Mouse (Mus musculus): ENCODE results near the gene Trmu.

The Trmu gene

GRCm38 (mm10) chr15:85913605-85914004, 34.5 kb downstream of the Trmu start:
- ChIA-PET POLR2A (interaction anchor here (0.6 to 2.0 kb wide), 16 partner anchors 10 to 412 kb away, joined by 3 to 9 read pairs (median 3); partner anchors contain the start of genes Celsr1 (in 3 of the 4) and Trmu (in 1 of the 4)), CTCF (interaction anchor here (0.5 to 3.9 kb wide), 99 partner anchors 9 to 1314 kb away, joined by 3 to 46 read pairs (median 4); partner anchors contain the start of genes Celsr1 (in 3 of the 4), Trmu (in 2 of the 4) and Gramd4 (in 1 of the 4))

- CTCF ChIA-PET: interaction anchor here in 3 of 4 experiments (0.6 to 3.1 kb wide), 5 partner anchors 15 to 123 kb away, joined by 3 to 10 read pairs (median 4); no protein-coding TSS in a partner anchor
- POLR2A ChIA-PET: interaction anchor here in 3 of 4 experiments (0.7 to 2.3 kb wide), 9 partner anchors 11 to 205 kb away, joined by 3 to 10 read pairs (median 4); no protein-coding TSS in a partner anchor
These were observed 40.2 kb downstream of the Trmu start for GRCm38 (mm10) chr15:85919191-85919891.

GRCm38 (mm10) chr15:85919892-85920248, 40.8 kb downstream of the Trmu start:
- ChIA-PET CTCF (interaction anchor here in 3 of 4 experiments (0.6 to 3.1 kb wide), 5 partner anchors 16 to 123 kb away, joined by 3 to 10 read pairs (median 4); no protein-coding TSS in a partner anchor), POLR2A (interaction anchor here in 3 of 4 experiments (0.7 to 2.3 kb wide), 9 partner anchors 11 to 205 kb away, joined by 3 to 10 read pairs (median 4); no protein-coding TSS in a partner anchor)

- ChIA-PET CTCF (no interaction called here), POLR2A (interaction anchor here in 1 of 4 experiments (1.1 kb wide), 1 partner anchor 12 kb away, joined by 4 read pairs; no protein-coding TSS in a partner anchor)
These were observed 42.7 kb downstream of the Trmu start for GRCm38 (mm10) chr15:85921855-85922254.

GRCm38 (mm10) chr15:85928161-85928560, 49.0 kb downstream of the Trmu start:
- ChIA-PET POLR2A (interaction anchor here in 1 of 4 experiments (0.6 kb wide), 1 partner anchor 78 kb away, joined by 3 read pairs; no protein-coding TSS in a partner anchor), CTCF (interaction anchor here in 3 of 4 experiments (0.5 to 1.6 kb wide), 3 partner anchors 15 to 714 kb away, joined by 3 to 4 read pairs (median 3); no protein-coding TSS in a partner anchor)

- CTCF ChIA-PET: interaction anchor here in 3 of 4 experiments (0.5 to 1.6 kb wide), 17 partner anchors 12 to 241 kb away, joined by 3 to 12 read pairs (median 3); partner anchors contain the start of gene Pkdrej (in 1 of the 3)
- POLR2A ChIA-PET: interaction anchor here in 3 of 4 experiments (0.6 to 1.3 kb wide), 19 partner anchors 8 to 434 kb away, joined by 3 to 7 read pairs (median 3); partner anchors contain the start of genes Celsr1 (in 1 of the 3) and Gtse1 (in 1 of the 3)
These were observed 56.5 kb downstream of the Trmu start for GRCm38 (mm10) chr15:85935627-85936049.

Data from embryonic stem cell, embryonic (primary cell).